In genomic region chr9:21001651-21002200, GRCm38 (mm10) we compare ENCODE assay signal across 12 mouse cellular contexts. TPM values are rescaled to one million over a fixed set of nuclear protein-coding genes. Genes with fewer than 3 reads are reported as not detected.
A peak's percentile ranks its signal among the peaks of the same experiment; 100 is the strongest.
DNase-seq lines count a peak whose midpoint lies in the region; ATAC-seq and TF ChIP-seq lines count a peak whose summit lies in the region.
"Had no signal": no experiment of that assay in that cellular context is flagged by ENCODE, and none has a peak within 500 bp of the region (broad histone marks: within the 10 kb centered on the region; RNA-seq: fewer than 3 reads in every experiment).

No protein-coding gene starts in this region.

- no peak overlapping the region for H3K27ac ChIP-seq in forebrain, embryonic 10.5 days
- no peak overlapping the region for H3K27ac ChIP-seq in forebrain, embryonic 16.5 days (ENCODE audit: low read length)
- H3K27ac ChIP-seq in liver, adult 2 months (replicated peaks; ENCODE audit: insufficient read depth, low read depth, low read length) = no peak overlapping the region
- H3K27ac ChIP-seq in neural tube, embryonic 15.5 days (replicated peaks) = no peak overlapping the region

- TF ChIP-seq POLR2A in liver, adult 2 months (IDR thresholded peaks at IDR 0.05; ENCODE audit: extremely low read depth, insufficient read depth, low read length) = no peak

- peaks cover 24% of the 10 kb centered on the region for H3K36me3 ChIP-seq in forebrain, embryonic 10.5 days (replicated peaks)
- H3K36me3 ChIP-seq in forebrain, embryonic 16.5 days (ENCODE audit: control insufficient read depth, insufficient read depth) = peaks cover 4% of the 10 kb centered on the region; the same call in 1 of the 2 replicates
- peaks cover 10% of the 10 kb centered on the region; the same call in 1 of the 2 replicates for H3K36me3 ChIP-seq in liver, adult 2 months (ENCODE audit: control insufficient read depth, insufficient read depth, low read length)
- H3K36me3 ChIP-seq in neural tube, embryonic 15.5 days = peaks cover 18% of the 10 kb centered on the region

- no peaks in the 10 kb centered on the region for H3K79me2 ChIP-seq in liver, adult 2 months (ENCODE audit: control insufficient read depth, insufficient read depth, low read length)

- H3K27me3 ChIP-seq in forebrain, embryonic 10.5 days (ENCODE audit: poor library complexity, severe bottlenecking) = no peaks in the 10 kb centered on the region
- H3K27me3 ChIP-seq in forebrain, embryonic 16.5 days (replicated peaks; ENCODE audit: control insufficient read depth, insufficient read depth, low read length) = no peaks in the 10 kb centered on the region
- no peaks in the 10 kb centered on the region for H3K27me3 ChIP-seq in liver, adult 2 months (ENCODE audit: control insufficient read depth, insufficient read depth, low read length)
- H3K27me3 ChIP-seq in neural tube, embryonic 15.5 days (replicated peaks) = no peaks in the 10 kb centered on the region

- peak overlapping the region; percentile 87; the same call in 1 of the 2 replicates for H3K4me3 ChIP-seq in forebrain, embryonic 10.5 days
- H3K4me3 ChIP-seq in forebrain, embryonic 16.5 days (replicated peaks; ENCODE audit: low read length) = no peak overlapping the region
- no peak overlapping the region for H3K4me3 ChIP-seq in liver, adult 2 months (ENCODE audit: insufficient read depth, low read depth, low read length)
- peak overlapping the region; percentile 67; the same call in 1 of the 2 replicates for H3K4me3 ChIP-seq in neural tube, embryonic 15.5 days (replicated peaks)

- peaks cover 14% of the 10 kb centered on the region for H3K4me1 ChIP-seq in forebrain, embryonic 10.5 days
- peaks cover 7% of the 10 kb centered on the region for H3K4me1 ChIP-seq in forebrain, embryonic 16.5 days (replicated peaks; ENCODE audit: control insufficient read depth, insufficient read depth, low read length)
- H3K4me1 ChIP-seq in liver, adult 2 months (ENCODE audit: control insufficient read depth, insufficient read depth, low read length) = no peaks in the 10 kb centered on the region; the same call in 1 of the 2 replicates
- H3K4me1 ChIP-seq in neural tube, embryonic 15.5 days = peaks cover 17% of the 10 kb centered on the region

- H3K9ac ChIP-seq in forebrain, embryonic 16.5 days (replicated peaks; ENCODE audit: low read depth, low read length) = no peak overlapping the region
- no peak overlapping the region for H3K9ac ChIP-seq in liver, adult 2 months (ENCODE audit: low read depth, low read length)
- H3K9ac ChIP-seq in neural tube, embryonic 15.5 days (replicated peaks) = no peak overlapping the region

- no peak for DNase-seq in forebrain, embryonic 10.5 days (ENCODE audit: extremely low spot score, low spot score)
- peak; percentile 53 for DNase-seq in liver, adult 2 months (ENCODE audit: extremely low read depth, low read depth, low spot score)
- DNase-seq in liver = no peak
- peak; percentile 18 for DNase-seq in induced T-regulatory cell, adult 2 months (ENCODE audit: low read depth)
- DNase-seq in layer of hippocampus, adult 11-12 months (ENCODE audit: low spot score) = no peak
- no peak for DNase-seq in layer of hippocampus, postnatal 36 days
- DNase-seq: embryo, embryonic 11 days; lung, adult 2 months; right cerebral cortex, adult 18-20 months had no signal

- 74% methylated on average over 6 of the region's 6 CpGs for WGBS in forebrain, embryonic 10.5 days
- 80% methylated on average over 6 of the region's 6 CpGs for WGBS in forebrain, embryonic 16.5 days
- WGBS in liver, adult 2 months = 37% methylated on average over 6 of the region's 6 CpGs
- 74% methylated on average over 6 of the region's 6 CpGs for WGBS in neural tube, embryonic 15.5 days

- H3K4me2 ChIP-seq in forebrain, embryonic 16.5 days (ENCODE audit: low read length) = no peak overlapping the region
- H3K4me2 ChIP-seq in neural tube, embryonic 15.5 days = peak overlapping the region; percentile 83; the same call in 1 of the 2 replicates

- no peaks in the 10 kb centered on the region for H3K9me3 ChIP-seq in forebrain, embryonic 10.5 days
- H3K9me3 ChIP-seq in forebrain, embryonic 16.5 days (ENCODE audit: control insufficient read depth, low read length) = no peaks in the 10 kb centered on the region
- no peaks in the 10 kb centered on the region for H3K9me3 ChIP-seq in neural tube, embryonic 15.5 days (replicated peaks)

- ATAC-seq in forebrain, embryonic 16.5 days = no peak
- no peak for ATAC-seq in neural tube, embryonic 15.5 days (ENCODE audit: low FRiP score)

- no peak for TF ChIP-seq CTCF in liver, adult 2 months (IDR thresholded peaks at IDR 0.05; ENCODE audit: low read depth, low read length)

RNA-seq across cellular contexts. Expression of gene Mrpl4, which starts 0.8 kb away (rescaled TPM):
- 152 and 154 TPM in 2 replicates for polyA plus RNA-seq in forebrain, embryonic 10.5 days (2016; fragmentation: Nextera tagmentation; extraction: Ambion mirVana)
- 109 and 113 TPM in 2 replicates for polyA plus RNA-seq in forebrain, embryonic 16.5 days (2015; fragmentation: Nextera tagmentation; extraction: Ambion mirVana)
- 16.0 and 21.9 TPM in 2 replicates for total RNA-seq in liver, adult 2 months (2014; rRNA removed)
- polyA plus RNA-seq in liver, adult 2 months (2012; rRNA removed) = 72.4 and 79.8 TPM in 2 replicates
- polyA plus RNA-seq in neural tube, embryonic 15.5 days (2015; fragmentation: Nextera tagmentation; extraction: Ambion mirVana) = 114 and 123 TPM in 2 replicates
- total RNA-seq in layer of hippocampus, postnatal 36 days (2021) = 10 to 100 TPM; 61.1 to 65.8 TPM

RNA-seq across cellular contexts. Expression of gene Icam1, which starts 14.1 kb away (rescaled TPM):
- polyA plus RNA-seq in forebrain, embryonic 10.5 days (2016; fragmentation: Nextera tagmentation; extraction: Ambion mirVana) = 4.1 and 5.8 TPM in 2 replicates
- 3.3 and 4.5 TPM in 2 replicates for polyA plus RNA-seq in forebrain, embryonic 16.5 days (2015; fragmentation: Nextera tagmentation; extraction: Ambion mirVana)
- total RNA-seq in liver, adult 2 months (2014; rRNA removed) = 8.6 and 9.6 TPM in 2 replicates
- polyA plus RNA-seq in liver, adult 2 months (2012; rRNA removed) = 5.8 and 11.6 TPM in 2 replicates
- 4.2 and 16.9 TPM in 2 replicates for polyA plus RNA-seq in neural tube, embryonic 15.5 days (2015; fragmentation: Nextera tagmentation; extraction: Ambion mirVana)
- 1 to 10 TPM; 1.9 to 3.6 TPM for total RNA-seq in layer of hippocampus, postnatal 36 days (2021)

RNA-seq across cellular contexts. Expression of gene S1pr2, which starts 25.1 kb away (rescaled TPM):
- polyA plus RNA-seq in forebrain, embryonic 10.5 days (2016; fragmentation: Nextera tagmentation; extraction: Ambion mirVana) = 24.4 and 26.4 TPM in 2 replicates
- polyA plus RNA-seq in forebrain, embryonic 16.5 days (2015; fragmentation: Nextera tagmentation; extraction: Ambion mirVana) = 7.5 and 7.7 TPM in 2 replicates
- 1.2 and 2.1 TPM in 2 replicates for total RNA-seq in liver, adult 2 months (2014; rRNA removed)
- 2.9 and 3.9 TPM in 2 replicates for polyA plus RNA-seq in liver, adult 2 months (2012; rRNA removed)
- polyA plus RNA-seq in neural tube, embryonic 15.5 days (2015; fragmentation: Nextera tagmentation; extraction: Ambion mirVana) = 8.8 and 17.9 TPM in 2 replicates
- total RNA-seq in layer of hippocampus, postnatal 36 days (2021) = 1 to 10 TPM; 1.2 to 2.8 TPM

RNA-seq across cellular contexts. Expression of gene Icam4, which starts 27.4 kb away (rescaled TPM):
- polyA plus RNA-seq in forebrain, embryonic 10.5 days (2016; fragmentation: Nextera tagmentation; extraction: Ambion mirVana) = 4.8 and 7.9 TPM in 2 replicates
- polyA plus RNA-seq in forebrain, embryonic 16.5 days (2015; fragmentation: Nextera tagmentation; extraction: Ambion mirVana) = not detected in 2 replicates
- 0.28 TPM in 1 of 2 replicates, not detected in the other for total RNA-seq in liver, adult 2 months (2014; rRNA removed)
- 0.62 and 0.81 TPM in 2 replicates for polyA plus RNA-seq in liver, adult 2 months (2012; rRNA removed)
- 0.54 TPM in 1 of 2 replicates, not detected in the other for polyA plus RNA-seq in neural tube, embryonic 15.5 days (2015; fragmentation: Nextera tagmentation; extraction: Ambion mirVana)
- 1 to 10 TPM in 1 of 2 experiments, under 1 TPM in 1; 0.63 to 1.2 TPM for total RNA-seq in layer of hippocampus, postnatal 36 days (2021)

RNA-seq across cellular contexts. Expression of gene Icam5, which starts 30.1 kb away (rescaled TPM):
- 0.05 TPM in 1 of 2 replicates, not detected in the other for polyA plus RNA-seq in forebrain, embryonic 10.5 days (2016; fragmentation: Nextera tagmentation; extraction: Ambion mirVana)
- polyA plus RNA-seq in forebrain, embryonic 16.5 days (2015; fragmentation: Nextera tagmentation; extraction: Ambion mirVana) = 2.3 and 2.4 TPM in 2 replicates
- total RNA-seq in liver, adult 2 months (2014; rRNA removed) = 0.07 TPM in 1 of 2 replicates, not detected in the other
- polyA plus RNA-seq in liver, adult 2 months (2012; rRNA removed) = 0.02 and 0.09 TPM in 2 replicates
- polyA plus RNA-seq in neural tube, embryonic 15.5 days (2015; fragmentation: Nextera tagmentation; extraction: Ambion mirVana) = 1.8 and 2.0 TPM in 2 replicates
- 100 to 1,000 TPM; 360 to 373 TPM for total RNA-seq in layer of hippocampus, postnatal 36 days (2021)
- polyA plus RNA-seq: activated CD4-positive, CD25-positive, alpha-beta regulatory T cell, adult 4 months had no signal

Comparison
In these comparisons a context has a peak if more than half of its experiments do, and no peak if none do; other contexts are left out.
1. DNase-seq: peak in liver, adult 2 months (single experiment) and induced T-regulatory cell, adult 2 months (single experiment); none in forebrain, embryonic 10.5 days (single experiment), liver (single experiment), layer of hippocampus, adult 11-12 months (single experiment) and layer of hippocampus, postnatal 36 days (0 of 2).
2. H3K4me3 ChIP-seq: peak in forebrain, embryonic 10.5 days (single experiment) and neural tube, embryonic 15.5 days (single experiment); none in forebrain, embryonic 16.5 days (single experiment) and liver, adult 2 months (single experiment).